Mouse (Mus musculus) kidney, embryonic 15.5 days (tissue): ENCODE results near the gene Foxn1. TPM values are rescaled to one million over a fixed set of nuclear protein-coding genes. Genes with fewer than 3 reads are reported as not detected.
A peak's percentile ranks its signal among the peaks of the same experiment; 100 is the strongest.

Source experiments
- ATAC-seq: fragments of 200-750 bp; cut with Nextera tagmentation; replicated peaks from 2 replicates; pipeline ENCODE4 v1.8.0; 2017; ENCODE audit warnings: moderate TSS enrichment; ENCODE audit not compliant: low FRiP score
- H3K27ac ChIP-seq: fragments of 300-500 bp; sonication (generic); 2 replicates; pipeline ENCODE4 v1.5.1; 2015; ENCODE audit warnings: mild to moderate bottlenecking, inconsistent platforms
- H3K27me3 ChIP-seq: fragments of 300-500 bp; sonication (generic); 2 replicates; pipeline ENCODE4 v1.6.1; 2015; ENCODE audit warnings: inconsistent platforms
- H3K36me3 ChIP-seq: fragments of 300-500 bp; sonication (generic); 2 replicates; pipeline ENCODE4 v1.6.1; 2015; ENCODE audit warnings: inconsistent platforms
- H3K4me1 ChIP-seq: fragments of 300-500 bp; sonication (generic); 2 replicates; pipeline ENCODE4 v1.6.1; 2015; ENCODE audit warnings: inconsistent platforms
- H3K4me2 ChIP-seq: fragments of 300-500 bp; sonication (generic); 2 replicates; pipeline ENCODE4 v1.6.1; 2015; ENCODE audit warnings: moderate library complexity, mild to moderate bottlenecking, inconsistent platforms
- H3K4me3 ChIP-seq: fragments of 300-500 bp; sonication (generic); replicated peaks from 2 replicates; pipeline ENCODE4 v1.5.1; 2015; ENCODE audit warnings: mild to moderate bottlenecking, inconsistent platforms
- H3K9ac ChIP-seq: fragments of 300-500 bp; sonication (generic); 2 replicates; pipeline ENCODE4 v1.6.1; 2015; ENCODE audit warnings: mild to moderate bottlenecking, inconsistent platforms
- H3K9me3 ChIP-seq: fragments of 300-500 bp; sonication (generic); replicated peaks from 2 replicates; pipeline ENCODE4 v1.6.1; 2016; ENCODE audit warnings: inconsistent platforms
- WGBS: fragments of 180-500 bp; shearing (Covaris S2); methylation state at CpG from one replicate; pipeline ENCODE4 v1.1.7; 2015; ENCODE audit warnings: mixed read lengths; 5-methylcytosine and 5-hydroxymethylcytosine counted together
- polyA plus RNA-seq: library from polyadenylated mRNA; unstranded; fragments of >200 nt; fragmentation: Nextera tagmentation; extraction: Ambion mirVana; gene quantifications from 2 replicates; pipeline ENCODE4 v1.2.1, GENCODE M21; 2015

Gene Foxn1
- polyA plus RNA-seq, 1 experiment from 2014 or later, result 0.10 TPM

DNA sequence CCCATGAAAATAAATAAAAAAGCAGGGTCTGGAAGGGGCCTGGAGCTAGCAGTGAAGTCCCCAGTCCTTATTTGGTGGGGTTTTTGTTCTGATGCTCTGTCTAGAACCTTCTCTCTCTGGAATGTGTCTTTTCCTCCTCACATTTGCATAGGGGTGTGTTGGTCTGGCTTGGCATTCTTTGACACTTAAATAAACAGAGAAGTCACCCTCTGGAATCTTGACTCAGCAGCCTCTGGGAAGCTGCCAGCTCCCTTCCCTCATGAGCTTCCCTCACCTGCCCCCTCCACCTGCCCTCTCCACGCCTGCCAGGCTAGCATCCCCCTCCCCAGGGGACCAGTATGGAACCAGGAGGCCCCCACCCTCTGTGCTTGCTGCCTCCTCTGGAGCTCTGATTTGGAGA is 16.0 kb downstream of the Foxn1 start:
- ATAC-seq, result no peak
- H3K9ac ChIP-seq, result no peak overlapping the region

DNA sequence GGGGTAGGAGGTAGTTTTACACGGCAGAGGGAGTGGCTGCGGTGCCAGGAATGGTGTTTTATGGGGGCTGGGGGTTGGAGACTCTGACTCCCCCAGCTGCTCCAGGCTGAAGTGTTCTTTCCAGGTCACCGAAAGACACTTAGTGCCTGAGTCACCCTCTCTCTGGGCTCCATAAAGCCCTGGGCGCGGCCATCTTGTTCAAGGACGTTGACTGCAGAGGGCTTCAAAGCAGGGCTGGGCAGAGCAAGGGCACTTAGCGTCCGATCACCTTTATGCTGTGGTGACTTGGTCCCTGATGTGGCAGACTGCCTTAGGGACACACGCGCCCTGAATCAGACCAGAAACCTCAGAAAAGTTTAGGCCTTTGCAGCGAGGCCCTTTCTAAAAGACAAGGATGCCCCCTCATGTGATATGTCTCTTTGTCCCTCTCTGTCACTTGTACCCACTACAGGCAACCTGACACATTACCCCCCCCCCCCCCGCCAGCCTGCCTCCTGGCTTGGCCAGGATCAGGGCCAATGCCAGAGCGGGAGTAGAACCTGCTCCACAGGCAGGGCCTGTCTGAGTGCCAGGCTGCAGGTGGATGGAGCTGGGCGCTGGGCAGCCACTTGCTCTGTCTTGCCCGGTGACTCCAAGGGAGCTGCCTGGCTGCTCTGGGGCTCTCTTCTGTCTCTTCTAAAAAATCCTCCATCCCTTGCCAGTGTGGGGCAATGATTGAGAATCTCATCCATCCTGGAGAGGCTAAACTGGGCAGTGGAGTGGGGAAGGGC is 18.7 kb downstream of the Foxn1 start:
- H3K4me3 ChIP-seq, result no peak overlapping the region
- WGBS, result 77% methylated on average over 15 of the region's 15 CpGs
- H3K9ac ChIP-seq, result no peak overlapping the region
- H3K27ac ChIP-seq, result no peak overlapping the region
- ATAC-seq, result no peak
- H3K27me3 ChIP-seq, result no peaks in the 10 kb centered on the region
- H3K36me3 ChIP-seq, result no peaks in the 10 kb centered on the region
- no peaks in the 10 kb centered on the region for H3K9me3 ChIP-seq
- peaks cover 53% of the 10 kb centered on the region for H3K4me1 ChIP-seq
- no peak overlapping the region for H3K4me2 ChIP-seq

More for the DNA sequence above, 16.0 kb downstream of the Foxn1 start:
- Histone ChIP-seq H3K4me1 (peaks cover 54% of the 10 kb centered on the region), H3K4me3 (no peak overlapping the region), H3K27ac (no peak overlapping the region; the same call in 1 of the 2 replicates), H3K36me3 (no peaks in the 10 kb centered on the region), H3K4me2 (no peak overlapping the region), H3K9me3 (no peaks in the 10 kb centered on the region), H3K27me3 (no peaks in the 10 kb centered on the region)
- WGBS, result 57% methylated on average over 1 of the region's 1 CpGs

DNA sequence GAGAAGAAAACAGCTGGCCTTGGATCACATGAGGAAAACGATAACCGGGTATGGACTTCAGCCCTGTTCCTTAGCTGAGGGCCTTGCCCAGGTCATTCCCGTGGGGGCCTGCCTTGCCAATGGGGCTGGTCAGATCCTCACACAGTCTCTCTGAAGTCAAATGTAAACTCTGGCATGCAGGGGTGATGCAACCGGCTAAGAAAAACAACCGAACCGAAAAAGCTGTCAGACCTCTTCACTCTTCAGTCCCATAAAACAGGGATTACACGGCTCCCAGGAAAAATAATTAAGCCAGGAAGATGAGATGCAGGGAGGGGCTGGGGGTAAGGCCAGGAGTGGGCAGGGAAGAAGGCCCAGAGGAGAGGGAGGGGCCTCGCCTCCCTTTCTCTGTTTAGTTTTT is 22.3 kb downstream of the Foxn1 start:
- H3K4me3 ChIP-seq, result no peak overlapping the region
- peaks cover 39% of the 10 kb centered on the region for H3K4me1 ChIP-seq
- no peak overlapping the region for H3K4me2 ChIP-seq
- H3K9ac ChIP-seq, result no peak overlapping the region
- H3K36me3 ChIP-seq, result no peaks in the 10 kb centered on the region
- H3K27me3 ChIP-seq, result no peaks in the 10 kb centered on the region
- no peak for ATAC-seq
- peak overlapping the region; percentile 72 for H3K27ac ChIP-seq
- no peaks in the 10 kb centered on the region for H3K9me3 ChIP-seq
- WGBS, result 11% methylated on average over 8 of the region's 8 CpGs

DNA sequence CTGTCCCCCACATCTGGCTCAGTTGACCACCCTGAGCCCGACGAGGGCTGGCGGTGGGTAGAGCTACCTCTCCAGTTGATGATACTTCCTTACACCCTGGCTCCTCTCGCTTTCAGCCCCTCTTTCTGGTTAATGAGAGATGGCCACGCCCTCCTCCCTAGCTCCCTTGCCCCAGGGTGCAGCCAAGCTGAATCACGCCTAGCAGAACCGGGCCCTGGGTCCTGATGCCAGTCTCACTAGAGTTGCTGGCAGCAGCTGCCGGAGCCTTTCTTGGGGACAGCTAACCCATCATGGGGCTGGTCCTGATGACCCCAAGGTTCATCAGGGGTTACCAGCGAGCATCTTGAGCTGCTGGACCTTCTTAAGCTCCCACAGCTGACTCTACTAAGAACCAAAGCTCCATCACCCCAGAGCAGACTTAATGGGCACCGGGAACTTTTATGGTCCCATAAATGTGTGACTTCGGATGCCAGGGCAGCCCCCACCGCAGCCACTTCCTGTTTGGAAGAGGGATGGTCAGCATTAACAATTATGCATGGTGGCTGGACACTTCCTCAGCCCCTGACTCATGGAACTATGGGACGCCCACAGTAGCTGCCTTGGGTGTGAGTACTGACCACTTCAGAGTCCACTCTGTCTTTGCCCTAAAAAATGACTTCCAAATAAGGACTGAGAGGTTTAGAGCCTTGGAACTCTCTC is 22.9 kb downstream of the Foxn1 start:
- 46% methylated on average over 13 of the region's 13 CpGs for WGBS

DNA sequence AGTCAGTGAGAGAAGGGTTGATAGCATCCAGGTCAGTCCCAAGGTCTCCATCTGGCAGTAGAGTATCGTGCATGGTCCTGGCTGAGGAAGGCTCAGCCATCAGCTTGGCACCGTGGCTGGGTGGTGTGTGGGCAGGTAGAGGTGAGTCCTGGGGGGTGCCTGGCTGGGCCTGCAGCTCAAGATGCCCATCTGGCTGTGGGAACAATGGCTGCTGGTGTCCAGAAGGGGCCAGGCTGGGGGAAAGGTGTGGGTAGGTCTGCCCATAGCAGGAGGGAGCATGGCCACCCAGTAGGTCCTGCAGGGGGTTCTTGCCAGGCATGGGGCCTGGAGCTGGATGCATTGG is 25.6 kb downstream of the Foxn1 start:
- Histone ChIP-seq H3K27ac (no peak overlapping the region), H3K9ac (no peak overlapping the region), H3K4me2 (peak overlapping the region; percentile 68; the same call in 1 of the 2 replicates), H3K36me3 (no peaks in the 10 kb centered on the region), H3K4me3 (no peak overlapping the region), H3K27me3 (no peaks in the 10 kb centered on the region), H3K9me3 (no peaks in the 10 kb centered on the region), H3K4me1 (peaks cover 35% of the 10 kb centered on the region)
- WGBS, result 52% methylated on average over 2 of the region's 2 CpGs
- peak; percentile 15; the same call in 1 of the 2 replicates for ATAC-seq

More for the DNA sequence above, 22.9 kb downstream of the Foxn1 start:
- Histone ChIP-seq H3K4me1 (peaks cover 39% of the 10 kb centered on the region), H3K27ac (peak overlapping the region; percentile 72), H3K27me3 (no peaks in the 10 kb centered on the region), H3K4me2 (no peak overlapping the region), H3K9ac (no peak overlapping the region), H3K36me3 (no peaks in the 10 kb centered on the region), H3K4me3 (no peak overlapping the region), H3K9me3 (no peaks in the 10 kb centered on the region)
- ATAC-seq, result no peak

DNA sequence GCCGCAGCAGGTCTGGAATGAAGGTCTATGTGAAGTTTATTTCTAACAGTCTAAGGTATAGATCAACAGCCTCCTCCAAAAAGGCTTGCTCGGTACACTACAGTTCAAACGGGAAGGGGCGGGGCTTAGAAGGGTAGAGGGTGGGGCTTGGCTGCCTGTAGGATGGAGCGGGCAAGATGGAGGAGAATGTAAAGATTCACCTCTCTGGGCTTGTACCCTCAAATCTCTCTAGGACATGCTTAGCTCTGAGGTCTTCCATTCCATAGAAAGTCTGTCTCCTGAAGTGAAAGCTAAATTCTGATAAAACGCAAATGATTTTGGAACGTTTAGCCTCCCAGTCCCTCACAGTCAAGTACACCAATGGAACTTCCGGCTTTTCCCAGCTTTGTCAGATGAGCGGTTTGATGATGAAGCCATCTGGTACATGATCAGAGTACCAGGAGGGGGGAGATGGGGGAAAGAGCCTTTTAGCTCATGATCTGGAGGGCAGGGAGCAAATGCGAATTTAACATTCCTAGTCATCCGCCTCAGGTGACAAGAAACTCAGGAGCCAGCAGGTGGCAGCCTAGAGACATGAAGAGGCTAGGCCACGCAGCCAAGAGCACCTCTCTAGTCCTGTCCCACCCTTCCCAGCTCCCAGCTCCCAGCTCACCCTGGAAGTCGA is 26.1 kb downstream of the Foxn1 start:
- WGBS, result 10% methylated on average over 13 of the region's 13 CpGs
- H3K36me3 ChIP-seq, result no peaks in the 10 kb centered on the region
- peak overlapping the region; percentile 29; the same call in 1 of the 2 replicates for H3K9ac ChIP-seq
- H3K27me3 ChIP-seq, result no peaks in the 10 kb centered on the region
- ATAC-seq, result peak; percentile 61
- H3K4me2 ChIP-seq, result peak overlapping the region; percentile 68
- H3K9me3 ChIP-seq, result no peaks in the 10 kb centered on the region
- no peak overlapping the region for H3K27ac ChIP-seq
- H3K4me3 ChIP-seq, result peak overlapping the region; percentile 41
- H3K4me1 ChIP-seq, result peaks cover 35% of the 10 kb centered on the region

DNA sequence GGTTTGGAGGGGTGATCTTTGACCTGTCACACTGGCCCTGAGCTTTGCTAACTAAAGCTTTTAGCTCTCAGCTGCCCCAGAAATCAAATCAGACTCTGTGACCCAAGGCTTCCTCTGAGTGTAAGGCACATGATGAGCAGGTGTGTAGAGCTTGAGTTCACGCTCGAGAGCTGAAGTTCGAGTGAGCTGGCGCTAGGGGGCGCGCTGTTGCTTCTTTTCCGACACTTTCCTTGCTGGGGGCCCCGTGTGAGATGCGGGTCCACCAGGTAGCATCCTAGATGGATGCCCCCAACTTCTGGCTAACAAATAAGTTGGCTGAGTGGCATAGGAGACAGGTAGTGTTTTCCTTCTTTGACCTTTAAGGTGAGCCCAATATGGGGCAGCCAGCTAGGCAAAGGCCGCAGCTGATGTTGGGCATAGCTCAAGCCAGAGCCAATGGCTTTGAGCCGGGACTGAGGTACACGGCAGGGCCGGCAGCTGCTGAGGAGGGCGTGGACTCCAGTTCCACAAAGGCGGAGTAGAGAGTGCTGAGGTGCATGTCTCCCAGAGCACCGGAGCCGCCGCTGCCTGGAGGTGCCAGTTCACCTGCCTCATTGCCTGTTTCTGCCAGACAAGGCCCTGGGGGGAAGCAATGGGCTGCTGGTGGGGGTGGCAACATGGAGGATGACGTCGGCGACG is 27.9 kb downstream of the Foxn1 start:
- H3K27me3 ChIP-seq, result no peaks in the 10 kb centered on the region
- H3K36me3 ChIP-seq, result no peaks in the 10 kb centered on the region
- no peak overlapping the region for H3K27ac ChIP-seq
- H3K4me1 ChIP-seq, result peaks cover 18% of the 10 kb centered on the region
- ATAC-seq, result no peak
- H3K9ac ChIP-seq, result no peak overlapping the region
- no peak overlapping the region for H3K4me3 ChIP-seq
- no peak overlapping the region for H3K4me2 ChIP-seq
- WGBS, result 10% methylated on average over 22 of the region's 22 CpGs
- H3K9me3 ChIP-seq, result no peaks in the 10 kb centered on the region

DNA sequence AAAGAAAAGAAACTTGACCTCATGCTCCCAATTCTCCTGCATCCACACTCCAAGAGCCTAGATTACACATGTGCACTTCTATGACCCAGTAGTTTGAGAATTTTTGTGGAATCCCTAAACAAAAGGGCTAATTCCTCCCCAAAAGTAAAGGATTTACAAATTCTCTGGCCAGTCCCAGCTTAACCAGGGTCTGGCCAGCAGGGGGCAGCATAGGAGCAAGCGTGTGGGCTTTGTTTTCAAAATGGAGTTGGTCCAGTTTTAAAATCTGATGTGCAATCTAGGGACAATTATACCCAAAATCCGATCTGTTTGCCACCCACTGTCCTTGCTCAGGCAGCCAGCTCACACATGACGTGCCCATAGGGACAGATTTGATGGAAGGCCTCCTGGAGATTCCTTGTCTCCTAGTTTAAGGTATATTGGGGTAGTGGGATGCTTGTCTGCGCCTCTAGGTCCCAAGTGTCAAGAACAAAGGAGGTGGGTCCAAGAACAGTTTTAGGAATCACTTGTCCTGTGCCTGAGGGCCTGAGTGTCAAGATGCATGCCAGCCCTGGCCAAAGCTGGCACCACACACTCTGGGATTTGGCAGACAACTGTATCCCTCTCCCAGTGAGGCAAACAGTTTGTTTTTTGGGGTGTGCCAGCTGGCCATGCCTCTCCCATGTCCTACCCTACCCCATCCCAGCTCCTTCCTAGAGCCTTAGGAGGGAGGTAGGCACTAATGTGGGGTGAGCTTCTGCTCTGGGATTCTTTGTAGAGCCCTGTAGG is 30.7 kb downstream of the Foxn1 start:
- Histone ChIP-seq H3K4me2 (no peak overlapping the region), H3K27ac (no peak overlapping the region), H3K4me1 (peaks cover 11% of the 10 kb centered on the region), H3K9me3 (no peaks in the 10 kb centered on the region), H3K36me3 (no peaks in the 10 kb centered on the region), H3K9ac (no peak overlapping the region), H3K27me3 (no peaks in the 10 kb centered on the region), H3K4me3 (no peak overlapping the region)
- ATAC-seq, result no peak
- 37% methylated on average over 4 of the region's 4 CpGs for WGBS

DNA sequence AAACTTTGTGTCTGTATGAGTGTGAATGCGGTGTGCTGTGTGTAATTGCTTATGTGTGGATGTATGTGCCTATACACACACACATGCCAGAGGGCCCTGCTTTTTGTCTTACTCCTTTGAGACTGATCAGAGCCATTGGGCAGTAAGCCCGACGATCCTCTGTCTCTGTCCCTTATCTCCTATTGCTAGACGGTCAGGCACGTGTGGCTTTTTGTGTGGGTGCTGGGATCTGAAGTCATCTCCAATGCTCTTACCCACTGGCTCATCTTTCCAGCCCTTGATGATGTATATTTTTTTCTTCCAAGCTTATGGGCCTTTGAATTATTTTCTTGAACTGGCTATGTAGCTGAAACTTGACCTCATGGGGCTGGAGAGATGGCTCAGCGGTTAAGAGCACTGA is 31.5 kb downstream of the Foxn1 start:
- ATAC-seq, result no peak
- H3K4me2 ChIP-seq, result no peak overlapping the region
- H3K4me1 ChIP-seq, result peaks cover 4% of the 10 kb centered on the region
- H3K27ac ChIP-seq, result no peak overlapping the region
- H3K4me3 ChIP-seq, result no peak overlapping the region
- no peaks in the 10 kb centered on the region for H3K27me3 ChIP-seq
- WGBS, result 85% methylated on average over 6 of the region's 6 CpGs
- no peaks in the 10 kb centered on the region for H3K9me3 ChIP-seq
- no peaks in the 10 kb centered on the region for H3K36me3 ChIP-seq
- no peak overlapping the region for H3K9ac ChIP-seq

DNA sequence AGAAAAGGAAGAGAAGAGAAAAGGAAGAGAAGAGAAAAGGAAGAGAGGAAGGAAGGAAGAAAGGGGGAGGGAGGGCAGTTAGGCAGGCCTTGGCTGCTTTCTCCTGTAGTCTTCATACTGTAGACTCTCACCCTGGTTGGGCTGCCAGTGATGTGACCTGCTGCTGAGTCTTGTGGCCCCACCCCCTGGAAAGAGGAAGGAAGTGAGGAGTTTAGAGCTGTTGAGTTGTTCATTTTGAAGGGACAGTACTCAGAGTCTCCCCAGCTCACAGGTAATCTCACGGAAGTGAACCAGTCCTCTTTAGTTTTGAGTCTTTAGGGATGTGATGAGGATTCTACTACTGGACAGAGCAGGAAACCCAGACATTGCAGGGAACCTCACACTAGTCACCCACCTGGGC is 33.3 kb downstream of the Foxn1 start:
- H3K27ac ChIP-seq, result no peak overlapping the region
- WGBS, result 96% methylated on average over 1 of the region's 1 CpGs
- H3K9me3 ChIP-seq, result no peaks in the 10 kb centered on the region
- no peak overlapping the region for H3K4me3 ChIP-seq
- H3K9ac ChIP-seq, result no peak overlapping the region
- peaks cover 9% of the 10 kb centered on the region for H3K36me3 ChIP-seq
- H3K4me2 ChIP-seq, result no peak overlapping the region
- H3K27me3 ChIP-seq, result no peaks in the 10 kb centered on the region
- no peak for ATAC-seq
- H3K4me1 ChIP-seq, result peaks cover 2% of the 10 kb centered on the region; the same call in 1 of the 2 replicates
